9 mouse cellular contexts compared by ENCODE assay signal in the genomic region with DNA sequence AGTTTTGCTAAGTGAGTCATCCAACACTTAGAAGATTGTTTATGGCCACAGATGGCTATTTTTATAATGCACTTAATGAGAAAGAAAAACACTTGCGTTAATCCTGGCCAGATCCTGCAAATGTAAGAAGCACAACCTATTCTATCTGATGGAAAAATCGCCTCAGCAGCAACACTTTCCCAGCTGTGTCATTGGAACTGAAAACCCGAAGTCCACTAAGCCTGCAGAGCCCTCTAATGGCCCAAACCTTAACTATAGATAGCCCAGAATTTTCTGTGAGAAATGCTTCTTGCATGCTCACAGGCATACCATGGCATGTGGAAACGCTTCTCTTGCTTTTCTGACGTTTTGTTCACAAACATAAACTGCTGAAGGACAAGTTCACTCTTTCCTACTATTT.
DNase-seq lines count a peak whose midpoint lies in the region; ATAC-seq and TF ChIP-seq lines count a peak whose summit lies in the region.
"Had no signal": no experiment of that assay in that cellular context is flagged by ENCODE, and none has a peak within 500 bp of the region (broad histone marks: within the 10 kb centered on the region; RNA-seq: fewer than 3 reads in every experiment).

No protein-coding gene starts in this region.

- no peak overlapping the region for H3K27ac ChIP-seq in heart, adult 2 months
- H3K27ac ChIP-seq in lung, embryonic 14.5 days (ENCODE audit: low read depth), result no peak overlapping the region

- TF ChIP-seq EP300 in heart, adult 2 months (IDR thresholded peaks at IDR 0.05; ENCODE audit: insufficient read depth, low read depth, low read length), result no peak

- no peak overlapping the region for H3K4me2 ChIP-seq in lung, embryonic 14.5 days

- no peaks in the 10 kb centered on the region for H3K79me2 ChIP-seq in heart, adult 2 months (replicated peaks; ENCODE audit: control insufficient read depth, insufficient read depth, low read length)

- WGBS in heart, adult 2 months, result 28% methylated on average over 5 of the region's 5 CpGs
- 43% methylated on average over 5 of the region's 5 CpGs for WGBS in lung, embryonic 14.5 days

- peak; percentile 52 for TF ChIP-seq CTCF in heart, adult 2 months (IDR thresholded peaks at IDR 0.05)
- TF ChIP-seq CTCF in lung, embryonic 14.5 days (IDR thresholded peaks at IDR 0.05; ENCODE audit: low read depth), result peak; percentile 31; the same call in 1 of the 2 replicates

- H3K9ac ChIP-seq in heart, adult 2 months (ENCODE audit: low read depth, low read length), result no peak overlapping the region
- H3K9ac ChIP-seq in lung, embryonic 14.5 days, result no peak overlapping the region

- DNase-seq in heart, adult 2 months, result no peak
- no peak for DNase-seq in heart, postnatal 36 days
- peak; percentile 59 for DNase-seq in lung, embryonic 14.5 days
- no peak for DNase-seq in lung, adult 18-20 months
- peak; percentile 29 for DNase-seq in cerebellum, adult 8-10 months
- DNase-seq in retina, embryonic 14.5 days (ENCODE audit: low spot score), result peak; percentile 42
- DNase-seq in right cerebral cortex, postnatal 10 days (ENCODE audit: low spot score in 2 of 2), result no peak
- DNase-seq: thymus, postnatal 36 days had no signal

- no peaks in the 10 kb centered on the region for H3K36me3 ChIP-seq in heart, adult 2 months (ENCODE audit: control insufficient read depth, insufficient read depth, low read length)
- H3K36me3 ChIP-seq in lung, embryonic 14.5 days (ENCODE audit: insufficient read depth), result no peaks in the 10 kb centered on the region

- H3K27me3 ChIP-seq in heart, adult 2 months (ENCODE audit: control insufficient read depth, insufficient read depth, low read length), result no peaks in the 10 kb centered on the region
- no peaks in the 10 kb centered on the region for H3K27me3 ChIP-seq in lung, embryonic 14.5 days (ENCODE audit: insufficient read depth, low read length)

- H3K4me1 ChIP-seq in heart, adult 2 months (ENCODE audit: control insufficient read depth, insufficient read depth, low read length), result no peaks in the 10 kb centered on the region
- H3K4me1 ChIP-seq in lung, embryonic 14.5 days (ENCODE audit: insufficient read depth), result no peaks in the 10 kb centered on the region

- TF ChIP-seq POLR2A in heart, adult 2 months (IDR thresholded peaks at IDR 0.05; ENCODE audit: insufficient read depth, low read depth, low read length), result no peak

- ATAC-seq in lung, embryonic 14.5 days (ENCODE audit: insufficient read depth), result no peak
- ATAC-seq in megakaryocyte-erythroid progenitor cell, adult 5-6 weeks (replicated peaks; ENCODE audit: low FRiP score, low TSS enrichment, poor library complexity, severe bottlenecking), result no peak

- H3K4me3 ChIP-seq in heart, adult 2 months, result no peak overlapping the region
- no peak overlapping the region for H3K4me3 ChIP-seq in lung, embryonic 14.5 days (ENCODE audit: low read depth, low read length)

- intact Hi-C loops in heart, adult 2 months (cut with DNase I), result loop anchor here (2.0 to 10.0 kb wide), 2 partner anchors 162 to 238 kb away; a partner anchor contains a TSS
- intact Hi-C loops in heart, postnatal 36 days (cut with DNase I), result loop anchor here (1.0 kb wide), 1 partner anchor 238 kb away; no protein-coding TSS in a partner anchor

- no peaks in the 10 kb centered on the region for H3K9me3 ChIP-seq in lung, embryonic 14.5 days (ENCODE audit: low read depth, low read length)

Comparison
In these comparisons a context has a peak if more than half of its experiments do, and no peak if none do; other contexts are left out.
1. DNase-seq: peak in lung, embryonic 14.5 days (single experiment), cerebellum, adult 8-10 months (single experiment) and retina, embryonic 14.5 days (single experiment); none in heart, adult 2 months (0 of 2), heart, postnatal 36 days (0 of 2), lung, adult 18-20 months (0 of 2) and right cerebral cortex, postnatal 10 days (0 of 2).